Mouse (Mus musculus): Measurements from ENCODE around the gene Efna4. TPM values are rescaled to one million over a fixed set of nuclear protein-coding genes. Genes with fewer than 3 reads are reported as not detected.

The Efna4 gene
- polyA plus RNA-seq, 1 experiment = 12.5 TPM

- no peak overlapping the region for H3K27ac ChIP-seq (ENCODE audit: control insufficient read depth, insufficient read depth, low read length)
- peaks cover 47% of the 10 kb centered on the region for H3K4me1 ChIP-seq (replicated peaks; ENCODE audit: control insufficient read depth, insufficient read depth, low read length)
- no peak overlapping the region for H3K4me3 ChIP-seq (ENCODE audit: control insufficient read depth, insufficient read depth, low read length)
- WGBS = 2% methylated on average over 41 of the region's 41 CpGs
- TF ChIP-seq CTCF (IDR thresholded peaks at IDR 0.05; ENCODE audit: borderline replicate concordance, control insufficient read depth, extremely low read depth, insufficient read depth, low read length, poor library complexity) (no peak), POLR2A (IDR thresholded peaks at IDR 0.05; ENCODE audit: control insufficient read depth, extremely low read depth, insufficient read depth, low read length, poor library complexity) (no peak)
- H3K27me3 ChIP-seq (ENCODE audit: control insufficient read depth, insufficient read depth, low read length) = peaks cover 54% of the 10 kb centered on the region
- no peaks in the 10 kb centered on the region for H3K36me3 ChIP-seq (ENCODE audit: control insufficient read depth, insufficient read depth, low read length)
- DNase-seq = peak; percentile 13
These were observed 17.1 kb downstream of the Efna4 start for GRCm38 (mm10) chr3:89320581-89321182.

GRCm38 (mm10) chr3:89319591-89320350, 18.1 kb downstream of the Efna4 start:
- TF ChIP-seq POLR2A (IDR thresholded peaks at IDR 0.05; ENCODE audit: control insufficient read depth, extremely low read depth, insufficient read depth, low read length, poor library complexity) (no peak), CTCF (IDR thresholded peaks at IDR 0.05; ENCODE audit: borderline replicate concordance, control insufficient read depth, extremely low read depth, insufficient read depth, low read length, poor library complexity) (no peak)
- WGBS = 4% methylated on average over 58 of the region's 58 CpGs
- Histone ChIP-seq H3K27me3 (ENCODE audit: control insufficient read depth, insufficient read depth, low read length) (peaks cover 54% of the 10 kb centered on the region), H3K27ac (ENCODE audit: control insufficient read depth, insufficient read depth, low read length) (no peak overlapping the region), H3K36me3 (ENCODE audit: control insufficient read depth, insufficient read depth, low read length) (no peaks in the 10 kb centered on the region), H3K4me3 (ENCODE audit: control insufficient read depth, insufficient read depth, low read length) (no peak overlapping the region), H3K4me1 (replicated peaks; ENCODE audit: control insufficient read depth, insufficient read depth, low read length) (peaks cover 47% of the 10 kb centered on the region)
- DNase-seq = peak; percentile 10

- WGBS = 28% methylated on average over 21 of the region's 21 CpGs
- Histone ChIP-seq H3K27ac (ENCODE audit: control insufficient read depth, insufficient read depth, low read length) (no peak overlapping the region), H3K4me1 (replicated peaks; ENCODE audit: control insufficient read depth, insufficient read depth, low read length) (peaks cover 47% of the 10 kb centered on the region), H3K27me3 (ENCODE audit: control insufficient read depth, insufficient read depth, low read length) (peaks cover 54% of the 10 kb centered on the region), H3K36me3 (ENCODE audit: control insufficient read depth, insufficient read depth, low read length) (no peaks in the 10 kb centered on the region), H3K4me3 (ENCODE audit: control insufficient read depth, insufficient read depth, low read length) (no peak overlapping the region)
- no peak for DNase-seq
- TF ChIP-seq POLR2A (IDR thresholded peaks at IDR 0.05; ENCODE audit: control insufficient read depth, extremely low read depth, insufficient read depth, low read length, poor library complexity) (no peak), CTCF (IDR thresholded peaks at IDR 0.05; ENCODE audit: borderline replicate concordance, control insufficient read depth, extremely low read depth, insufficient read depth, low read length, poor library complexity) (no peak)
These were observed 18.7 kb downstream of the Efna4 start for GRCm38 (mm10) chr3:89318971-89319590.

- TF ChIP-seq POLR2A (IDR thresholded peaks at IDR 0.05; ENCODE audit: control insufficient read depth, extremely low read depth, insufficient read depth, low read length, poor library complexity) (no peak), CTCF (IDR thresholded peaks at IDR 0.05; ENCODE audit: borderline replicate concordance, control insufficient read depth, extremely low read depth, insufficient read depth, low read length, poor library complexity) (no peak)
- Histone ChIP-seq H3K4me1 (replicated peaks; ENCODE audit: control insufficient read depth, insufficient read depth, low read length) (peaks cover 47% of the 10 kb centered on the region), H3K36me3 (ENCODE audit: control insufficient read depth, insufficient read depth, low read length) (no peaks in the 10 kb centered on the region), H3K27me3 (ENCODE audit: control insufficient read depth, insufficient read depth, low read length) (peaks cover 52% of the 10 kb centered on the region), H3K27ac (ENCODE audit: control insufficient read depth, insufficient read depth, low read length) (no peak overlapping the region), H3K4me3 (ENCODE audit: control insufficient read depth, insufficient read depth, low read length) (no peak overlapping the region)
- DNase-seq = no peak
- 91% methylated on average over 8 of the region's 8 CpGs for WGBS
These were observed 19.5 kb downstream of the Efna4 start for GRCm38 (mm10) chr3:89318316-89318715.

- no peak for TF ChIP-seq POLR2A (IDR thresholded peaks at IDR 0.05; ENCODE audit: control insufficient read depth, extremely low read depth, insufficient read depth, low read length, poor library complexity)
- TF ChIP-seq CTCF (IDR thresholded peaks at IDR 0.05; ENCODE audit: borderline replicate concordance, control insufficient read depth, extremely low read depth, insufficient read depth, low read length, poor library complexity) = no peak
- 87% methylated on average over 6 of the region's 6 CpGs for WGBS
- peaks cover 43% of the 10 kb centered on the region for H3K27me3 ChIP-seq (ENCODE audit: control insufficient read depth, insufficient read depth, low read length)
- no peak for DNase-seq
- H3K27ac ChIP-seq (ENCODE audit: control insufficient read depth, insufficient read depth, low read length) = no peak overlapping the region
- peaks cover 39% of the 10 kb centered on the region for H3K4me1 ChIP-seq (replicated peaks; ENCODE audit: control insufficient read depth, insufficient read depth, low read length)
- H3K4me3 ChIP-seq (ENCODE audit: control insufficient read depth, insufficient read depth, low read length) = no peak overlapping the region
- H3K36me3 ChIP-seq (ENCODE audit: control insufficient read depth, insufficient read depth, low read length) = no peaks in the 10 kb centered on the region
These were observed 20.6 kb downstream of the Efna4 start for GRCm38 (mm10) chr3:89317246-89317645.

- Histone ChIP-seq H3K36me3 (ENCODE audit: control insufficient read depth, insufficient read depth, low read length) (no peaks in the 10 kb centered on the region), H3K4me3 (ENCODE audit: control insufficient read depth, insufficient read depth, low read length) (no peak overlapping the region), H3K27ac (ENCODE audit: control insufficient read depth, insufficient read depth, low read length) (no peak overlapping the region), H3K27me3 (ENCODE audit: control insufficient read depth, insufficient read depth, low read length) (peaks cover 39% of the 10 kb centered on the region), H3K4me1 (replicated peaks; ENCODE audit: control insufficient read depth, insufficient read depth, low read length) (peaks cover 35% of the 10 kb centered on the region)
- DNase-seq = peak; percentile 84
- WGBS = 2% methylated on average over 4 of the region's 4 CpGs
- TF ChIP-seq POLR2A (IDR thresholded peaks at IDR 0.05; ENCODE audit: control insufficient read depth, extremely low read depth, insufficient read depth, low read length, poor library complexity) (no peak), CTCF (IDR thresholded peaks at IDR 0.05; ENCODE audit: borderline replicate concordance, control insufficient read depth, extremely low read depth, insufficient read depth, low read length, poor library complexity) (peak; percentile 79; the same call in 1 of the 2 replicates)
These were observed 21.0 kb downstream of the Efna4 start for GRCm38 (mm10) chr3:89316833-89317232.

Data from thymus, adult 2 months (tissue).